Mouse (Mus musculus) myocyte (in vitro differentiated cells): ENCODE results near the gene Ube2s. TPM values are rescaled to one million over a fixed set of nuclear protein-coding genes. Genes with fewer than 3 reads are reported as not detected.

Source experiments
- H3K27me3 ChIP-seq: one replicate; pipeline ENCODE4 v1.6.1; 2011; ENCODE audit not compliant: control insufficient read depth, insufficient read depth, insufficient read length
- H3K36me3 ChIP-seq: one replicate; pipeline ENCODE4 v1.6.1; 2011; ENCODE audit not compliant: control insufficient read depth, insufficient read depth
- H3K4me2 ChIP-seq: one replicate; pipeline ENCODE4 v1.6.1; 2011; ENCODE audit warnings: low read depth, control low read depth
- H3K4me3 ChIP-seq: one replicate; pipeline ENCODE4 v1.5.1; 2011; ENCODE audit warnings: mild to moderate bottlenecking, control low read depth, moderate library complexity
- H3K79me2 ChIP-seq: one replicate; pipeline ENCODE4 v1.6.1; 2011; ENCODE audit not compliant: control insufficient read depth, insufficient read depth
- H3ac ChIP-seq: one replicate; pipeline ENCODE4 v1.6.1; 2011; ENCODE audit not compliant: control insufficient read depth, insufficient read length
- CEBPB ChIP-seq: IDR thresholded peaks from 2 replicates; pipeline ENCODE4 v1.6.1; 2011; ENCODE audit warnings: mild to moderate bottlenecking, moderate library complexity; ENCODE audit not compliant: poor library complexity, insufficient read depth, severe bottlenecking
- E2F4 ChIP-seq: IDR thresholded peaks from one replicate; pipeline ENCODE4 v1.6.1; 2011; ENCODE audit warnings: mild to moderate bottlenecking, control low read depth, moderate library complexity; ENCODE audit not compliant: insufficient read depth
- MAX ChIP-seq: IDR thresholded peaks from one replicate; pipeline ENCODE4 v1.6.1; 2011; ENCODE audit warnings: low read depth, mild to moderate bottlenecking, control low read depth
- MYOD1 ChIP-seq, 3 experiments: IDR thresholded peaks; one replicate each; pipeline ENCODE4 v1.6.1; 2011; ENCODE audit warnings: control low read depth in 2 of 3, low read depth in 2 of 3, mild to moderate bottlenecking in 2 of 3, moderate library complexity in 1 of 3; ENCODE audit not compliant: insufficient read length in 2 of 3, control insufficient read depth in 1 of 3
- MYOG ChIP-seq, 3 experiments: IDR thresholded peaks; one replicate each; pipeline ENCODE4 v1.6.1; 2011; ENCODE audit warnings: control low read depth in 2 of 3, low read depth in 2 of 3, mild to moderate bottlenecking in 2 of 3; ENCODE audit not compliant: insufficient read length in 2 of 3, control insufficient read depth in 1 of 3, insufficient read depth in 1 of 3
- POLR2A ChIP-seq: IDR thresholded peaks from one replicate; pipeline ENCODE4 v1.6.1; 2011; ENCODE audit warnings: low read depth, mild to moderate bottlenecking, control low read depth, moderate library complexity; ENCODE audit not compliant: insufficient read length
- POLR2AphosphoS2 ChIP-seq: IDR thresholded peaks from one replicate; pipeline ENCODE4 v1.6.1; 2011; ENCODE audit warnings: low read depth, control low read depth; ENCODE audit not compliant: insufficient read length
- REST ChIP-seq: IDR thresholded peaks from one replicate; pipeline ENCODE4 v1.6.1; 2011; ENCODE audit warnings: mild to moderate bottlenecking, control low read depth, moderate library complexity; ENCODE audit not compliant: insufficient read depth, insufficient read length
- SRF ChIP-seq: IDR thresholded peaks from one replicate; pipeline ENCODE4 v1.6.1; 2011; ENCODE audit warnings: low read depth; ENCODE audit not compliant: control insufficient read depth, insufficient read length
- TCF12 ChIP-seq: IDR thresholded peaks from one replicate; pipeline ENCODE4 v1.6.1; 2011; ENCODE audit warnings: mild to moderate bottlenecking, control low read depth; ENCODE audit not compliant: poor library complexity, insufficient read depth, severe bottlenecking
- TCF3 ChIP-seq: IDR thresholded peaks from one replicate; pipeline ENCODE4 v1.6.1; 2011; ENCODE audit warnings: low read depth, control low read depth; ENCODE audit not compliant: insufficient read length
- USF1 ChIP-seq: IDR thresholded peaks from one replicate; pipeline ENCODE4 v1.6.1; 2011; ENCODE audit warnings: low read depth, mild to moderate bottlenecking, control low read depth, moderate library complexity
- polyA plus RNA-seq: library from polyadenylated mRNA; unstranded; fragments of >200 nt; fragmentation: generic; extraction: Trizol; gene quantifications from one replicate; pipeline ENCODE4 v1.2.1, GENCODE M21; 2012; ENCODE audit warnings: missing spikeins

Ube2s gene
- polyA plus RNA-seq, 1 experiment = 261 TPM

DNA sequence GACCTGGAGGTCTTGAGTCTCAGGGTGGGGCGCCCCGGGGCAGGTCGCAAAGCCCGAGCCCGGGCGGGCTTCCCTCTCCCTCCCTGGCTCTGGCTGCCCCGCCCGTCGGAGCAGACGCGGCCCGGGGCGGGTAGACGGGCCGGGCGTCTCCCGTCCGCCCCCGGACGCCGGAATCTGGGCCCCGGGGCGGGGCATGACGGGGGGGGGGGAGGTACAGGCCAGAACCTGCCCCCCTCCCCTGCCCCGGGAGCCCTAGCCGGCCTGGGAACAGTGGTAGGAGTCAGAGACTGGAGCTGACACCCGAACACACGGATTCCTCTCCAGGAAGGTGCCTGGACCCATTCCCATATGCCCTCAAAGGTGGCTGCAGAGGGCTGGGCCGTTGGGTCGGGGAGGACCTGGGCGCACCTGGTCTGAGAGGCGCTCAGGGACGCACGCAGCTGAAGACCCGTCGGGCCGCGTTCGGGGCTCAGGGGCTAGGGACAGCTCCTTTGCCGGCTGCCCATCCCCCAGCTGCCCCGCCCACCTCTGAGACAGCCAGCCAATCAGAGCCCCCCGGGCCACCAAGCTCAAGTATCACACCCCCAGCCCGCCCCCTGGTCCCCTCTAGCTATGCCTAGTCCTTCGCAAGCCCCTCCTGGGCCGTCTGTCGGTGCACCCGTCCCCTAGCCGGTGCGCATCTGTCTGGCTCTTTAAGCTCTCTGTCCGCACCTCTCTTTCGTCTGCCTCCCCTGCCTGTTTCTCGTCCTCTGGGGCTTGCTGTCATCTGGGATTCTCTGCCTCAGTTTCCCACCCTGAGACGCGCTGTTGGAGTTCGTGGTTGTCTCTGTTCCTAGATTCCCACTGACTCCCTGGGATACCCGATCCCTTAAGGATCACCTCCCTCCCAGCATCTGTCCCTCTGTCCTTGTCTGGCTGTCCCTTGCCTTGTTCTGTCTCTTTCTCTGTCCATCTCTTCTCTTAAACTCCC, 35.2 kb downstream of the Ube2s start:
- Histone ChIP-seq H3K79me2 (no peaks in the 10 kb centered on the region), H3ac (no peak overlapping the region), H3K36me3 (no peaks in the 10 kb centered on the region), H3K27me3 (no peaks in the 10 kb centered on the region), H3K4me2 (peak overlapping the region; percentile 73), H3K4me3 (peak overlapping the region; percentile 19)
- TF ChIP-seq TCF3 (no peak), SRF (no peak), E2F4 (no peak), TCF12 (no peak), MYOD1 (IDR thresholded peaks at IDR 0.05; ENCODE audit: control insufficient read depth in 1 of 3, insufficient read length in 2 of 3, low read depth in 2 of 3) (no peak), MAX (no peak), POLR2A (peak; percentile 50)

DNA sequence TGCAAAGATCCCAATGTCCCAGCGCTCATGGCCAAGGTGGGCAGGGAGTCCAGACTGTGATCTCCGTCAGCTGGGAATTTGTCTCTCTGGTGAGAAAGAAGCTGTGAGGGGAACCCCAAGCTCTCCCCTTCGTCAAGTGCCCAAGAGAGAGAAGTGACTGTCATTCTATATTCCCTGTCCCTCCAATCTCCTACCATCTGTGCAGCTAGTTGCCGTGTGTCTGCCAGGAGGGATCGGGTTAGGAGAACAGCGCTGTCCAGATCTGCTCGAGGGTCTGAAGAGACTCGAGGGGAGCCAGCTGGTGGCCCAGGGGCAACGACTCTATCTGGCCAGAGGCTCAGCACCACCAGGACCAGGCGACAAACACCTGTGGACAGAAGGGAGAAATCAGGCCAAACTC, 36.3 kb downstream of the Ube2s start:
- Histone ChIP-seq H3K79me2 (no peaks in the 10 kb centered on the region), H3K4me2 (peak overlapping the region; percentile 73), H3K27me3 (no peaks in the 10 kb centered on the region), H3ac (no peak overlapping the region), H3K4me3 (no peak overlapping the region), H3K36me3 (no peaks in the 10 kb centered on the region)
- TF ChIP-seq CEBPB (no peak), REST (no peak), TCF3 (no peak), POLR2AphosphoS2 (no peak), E2F4 (no peak), SRF (no peak), MYOG (IDR thresholded peaks at IDR 0.05; ENCODE audit: control insufficient read depth in 1 of 3, insufficient read depth in 1 of 3, insufficient read length in 2 of 3, low read depth in 2 of 3) (no peak), TCF12 (no peak), POLR2A (no peak), MAX (no peak), MYOD1 (IDR thresholded peaks at IDR 0.05; ENCODE audit: control insufficient read depth in 1 of 3, insufficient read length in 2 of 3, low read depth in 2 of 3) (no peak), USF1 (no peak)

DNA sequence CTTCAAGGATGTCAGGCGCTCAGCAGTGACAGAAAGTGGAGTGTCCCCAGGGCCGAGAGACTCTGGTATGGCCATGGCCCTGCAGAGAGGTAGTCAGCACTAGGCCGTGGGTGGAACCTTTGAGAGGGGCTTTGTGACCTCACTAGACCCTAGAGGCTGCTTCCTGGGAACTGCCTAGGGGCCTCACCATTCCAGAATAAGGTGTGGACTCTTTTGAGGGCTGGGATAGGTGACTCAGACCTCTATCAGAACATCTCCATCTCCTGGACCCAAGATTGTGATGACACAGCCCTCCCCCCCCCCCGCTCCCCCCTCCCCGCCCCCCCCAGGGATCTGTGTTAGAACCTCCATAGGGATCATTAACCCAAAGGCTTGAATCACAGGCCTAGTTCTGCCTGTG, 41.2 kb downstream of the Ube2s start, which contains the start of gene Fam71e2:
Gene Fam71e2, minus strand, starts transcription at position 101 of the 400 bp plus-strand sequence.
- Histone ChIP-seq H3K4me2 (no peak within 1 kb of the TSS), H3K79me2 (no peaks in the 10 kb centered on the region), H3ac (no peak within 1 kb of the TSS), H3K36me3 (no peaks in the 10 kb centered on the region), H3K27me3 (peaks cover 4% of the 10 kb centered on the region), H3K4me3 (no peak within 1 kb of the TSS)
- no peak for TF ChIP-seq E2F4
- no peak for TF ChIP-seq USF1
- no peak for TF ChIP-seq MAX
- TF ChIP-seq TCF12 = no peak
- TF ChIP-seq REST = no peak
- no peak for TF ChIP-seq POLR2AphosphoS2
- TF ChIP-seq CEBPB = no peak
- no peak for TF ChIP-seq MYOD1 (IDR thresholded peaks at IDR 0.05; ENCODE audit: control insufficient read depth in 1 of 3, insufficient read length in 2 of 3, low read depth in 2 of 3)
- TF ChIP-seq POLR2A = no peak
- TF ChIP-seq MYOG (IDR thresholded peaks at IDR 0.05; ENCODE audit: control insufficient read depth in 1 of 3, insufficient read depth in 1 of 3, insufficient read length in 2 of 3, low read depth in 2 of 3) = no peak
- no peak for TF ChIP-seq SRF
- no peak for TF ChIP-seq TCF3

DNA sequence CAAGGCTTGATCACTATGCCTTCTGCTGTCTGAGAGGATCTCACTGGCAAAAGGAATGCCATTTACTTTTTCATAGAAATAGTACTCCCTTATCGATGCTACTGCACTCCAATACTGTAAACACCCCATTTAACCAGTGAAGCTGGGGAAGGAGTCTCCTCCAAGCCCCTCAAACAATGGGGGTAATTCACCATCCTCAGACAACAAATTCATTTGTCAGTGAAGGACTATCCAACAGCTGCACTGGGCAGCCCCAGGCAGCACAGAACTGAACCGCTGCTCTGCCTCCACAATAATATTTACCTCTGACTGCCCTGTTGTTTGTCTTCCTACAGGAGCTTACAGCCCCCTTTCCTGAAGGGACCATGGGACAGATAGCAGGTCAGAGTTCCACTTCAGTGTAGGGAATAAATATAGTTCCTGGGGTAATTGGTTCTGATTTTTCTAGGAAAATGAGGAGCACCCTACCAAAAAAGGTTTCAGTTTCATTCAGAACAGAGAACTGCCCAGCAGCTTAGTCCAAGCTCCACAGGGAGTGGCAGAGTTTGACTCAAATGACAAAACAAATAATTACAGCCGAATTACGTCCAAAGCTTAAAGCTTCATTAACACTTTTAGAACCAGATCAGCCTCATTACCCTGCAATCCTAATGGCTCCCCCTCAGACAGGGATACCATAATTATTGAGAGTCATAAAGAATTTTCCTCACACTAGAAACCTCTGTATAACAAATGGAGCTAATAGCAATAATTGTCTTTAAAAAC, 47.3 kb downstream of the Ube2s start:
- Histone ChIP-seq H3K36me3 (no peaks in the 10 kb centered on the region), H3ac (no peak overlapping the region), H3K4me3 (no peak overlapping the region), H3K4me2 (peak overlapping the region; percentile 69), H3K27me3 (peaks cover 4% of the 10 kb centered on the region), H3K79me2 (no peaks in the 10 kb centered on the region)
- TF ChIP-seq MAX (no peak), USF1 (no peak), POLR2A (no peak), SRF (no peak), REST (no peak), POLR2AphosphoS2 (no peak), TCF3 (no peak), E2F4 (no peak), TCF12 (no peak), CEBPB (no peak), MYOD1 (IDR thresholded peaks at IDR 0.05; ENCODE audit: control insufficient read depth in 1 of 3, insufficient read length in 2 of 3, low read depth in 2 of 3) (no peak), MYOG (IDR thresholded peaks at IDR 0.05; ENCODE audit: control insufficient read depth in 1 of 3, insufficient read depth in 1 of 3, insufficient read length in 2 of 3, low read depth in 2 of 3) (no peak)
